Mouse (Mus musculus): ENCODE data around the gene Myef2.

DNA sequence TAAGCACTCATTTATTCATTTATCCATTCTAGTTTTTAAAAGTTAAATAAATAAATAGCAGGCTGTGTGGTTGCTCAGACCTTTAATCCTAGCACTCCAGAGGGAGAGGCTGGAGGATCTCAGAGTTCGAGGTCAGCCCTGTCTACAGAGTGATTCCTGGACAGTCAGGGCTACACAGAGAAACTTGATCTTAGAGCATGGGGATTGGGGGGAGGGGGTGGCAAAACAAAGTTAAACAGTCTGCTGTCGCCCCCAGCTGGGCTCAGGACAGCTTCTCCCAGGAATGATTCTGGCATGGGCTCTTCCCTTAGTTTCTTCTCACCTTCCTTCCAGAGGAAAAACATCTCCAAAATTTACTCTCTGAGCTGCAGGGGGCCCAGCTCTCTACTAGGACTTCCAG lies 32.0 kb upstream of the Myef2 start:
- TF ChIP-seq CTCF (IDR thresholded peaks at IDR 0.05) = no peak
- no peak for TF ChIP-seq POLR2A (IDR thresholded peaks at IDR 0.05; ENCODE audit: insufficient read depth, low read depth, low read length)
- no peak for TF ChIP-seq EP300 (IDR thresholded peaks at IDR 0.05; ENCODE audit: insufficient read depth, low read depth, low read length)

Measured in heart, adult 2 months (tissue).